In the genomic region with DNA sequence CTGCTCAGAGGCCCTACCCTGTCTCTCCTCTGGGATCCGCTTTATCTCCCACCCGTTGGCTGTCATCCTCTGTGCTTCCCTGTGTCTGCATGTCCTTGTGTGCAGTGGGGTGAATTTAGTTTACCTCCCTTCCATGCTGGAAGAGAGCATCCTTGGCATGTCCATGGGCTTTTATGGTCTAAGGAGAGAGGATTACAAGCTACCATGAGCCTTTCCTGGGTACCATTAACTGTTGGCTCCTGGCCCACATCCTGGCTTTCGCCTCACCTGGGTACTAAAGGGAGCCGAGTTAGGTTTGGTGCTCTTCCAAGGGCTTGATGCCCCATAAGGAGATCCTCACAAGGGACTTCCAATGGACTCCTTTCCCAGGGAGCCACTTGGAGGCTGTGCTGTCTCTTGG, we compare ENCODE assay signal across 12 mouse cellular contexts. TPM values are rescaled to one million over a fixed set of nuclear protein-coding genes. Genes with fewer than 3 reads are reported as not detected.
DNase-seq lines count a peak whose midpoint lies in the region; ATAC-seq and TF ChIP-seq lines count a peak whose summit lies in the region.
"Had no signal": no experiment of that assay in that cellular context is flagged by ENCODE, and none has a peak within 500 bp of the region (broad histone marks: within the 10 kb centered on the region; RNA-seq: fewer than 3 reads in every experiment).

No protein-coding gene starts in this region.

- 0 out of 2 replicates have a peak overlapping the region, but pooled peaks have one; percentile 41 for H3K4me3 ChIP-seq in heart, embryonic 10.5 days
- H3K4me3 ChIP-seq in layer of hippocampus, adult 2 months: no peak overlapping the region
- H3K4me3 ChIP-seq in cerebellum, adult 2 months (replicated peaks; ENCODE audit: insufficient read depth, low read depth, low read length): peak overlapping the region; percentile 88
- H3K4me3 ChIP-seq in embryonic facial prominence, embryonic 14.5 days (ENCODE audit: low read depth, low read length): 0 out of 2 replicates have a peak overlapping the region, but pooled peaks have one; percentile 0
- H3K4me3 ChIP-seq: hindbrain, embryonic 15.5 days; midbrain, embryonic 10.5 days had no signal

- H3K27ac ChIP-seq in heart, embryonic 10.5 days: no peak overlapping the region
- peak overlapping the region; percentile 62 for H3K27ac ChIP-seq in layer of hippocampus, adult 2 months
- peak overlapping the region; percentile 99 for H3K27ac ChIP-seq in cerebellum, adult 2 months (ENCODE audit: insufficient read depth, low read length)
- H3K27ac ChIP-seq in embryonic facial prominence, embryonic 14.5 days (replicated peaks; ENCODE audit: low read depth, low read length): no peak overlapping the region
- H3K27ac ChIP-seq: midbrain, embryonic 10.5 days had no signal

- no peaks in the 10 kb centered on the region for H3K9me3 ChIP-seq in heart, embryonic 10.5 days
- no peaks in the 10 kb centered on the region for H3K9me3 ChIP-seq in embryonic facial prominence, embryonic 14.5 days (ENCODE audit: control insufficient read depth, low read length)
- H3K9me3 ChIP-seq: hindbrain, embryonic 15.5 days; midbrain, embryonic 10.5 days had no signal

- intact Hi-C loops in heart, postnatal 10 days (cut with DNase I): no loop called here

- H3K4me2 ChIP-seq in embryonic facial prominence, embryonic 14.5 days (ENCODE audit: low read depth, low read length): peak overlapping the region; percentile 18; the same call in 1 of the 2 replicates
- H3K4me2 ChIP-seq: hindbrain, embryonic 15.5 days had no signal

- H3K4me1 ChIP-seq in heart, embryonic 10.5 days: peaks cover 55% of the 10 kb centered on the region
- H3K4me1 ChIP-seq in cerebellum, adult 2 months (ENCODE audit: control insufficient read depth, insufficient read depth, low read length): peaks cover 77% of the 10 kb centered on the region
- H3K4me1 ChIP-seq in embryonic facial prominence, embryonic 14.5 days (ENCODE audit: control insufficient read depth, insufficient read depth, low read length): peaks cover 3% of the 10 kb centered on the region; the same call in 1 of the 2 replicates

- 87% methylated on average over 4 of the region's 4 CpGs for WGBS in heart, embryonic 10.5 days
- 4% methylated on average over 4 of the region's 4 CpGs for WGBS in cerebellum, adult 2 months
- WGBS in embryonic facial prominence, embryonic 14.5 days: 73% methylated on average over 4 of the region's 4 CpGs

- TF ChIP-seq CTCF in layer of hippocampus, adult 2 months (conservative IDR thresholded peaks at IDR 0.05): no peak
- TF ChIP-seq CTCF in cerebellum, adult 2 months (IDR thresholded peaks at IDR 0.05; ENCODE audit: borderline replicate concordance, insufficient read depth, low read depth, low read length): no peak

- no peak for TF ChIP-seq POLR2A in cerebellum, adult 2 months (IDR thresholded peaks at IDR 0.05; ENCODE audit: borderline replicate concordance, insufficient read depth, low read length)

- DNase-seq in heart, embryonic 10.5 days (ENCODE audit: low spot score): no peak
- DNase-seq in heart, postnatal 10 days: no peak
- no peak for DNase-seq in layer of hippocampus, adult 2 months (ENCODE audit: low spot score in 2 of 2)
- no peak for DNase-seq in layer of hippocampus, adult 9-10 months (ENCODE audit: low spot score)
- DNase-seq in cerebellum, adult 2 months: peak; percentile 69 to 76
- no peak for DNase-seq in embryonic facial prominence, embryonic 14.5 days (ENCODE audit: low spot score)
- DNase-seq in layer of hippocampus, postnatal 10 days (ENCODE audit: low spot score in 2 of 2): no peak

- ATAC-seq in embryonic facial prominence, embryonic 14.5 days (ENCODE audit: low read depth): no peak
- ATAC-seq in megakaryocyte progenitor cell, adult 5-6 weeks (replicated peaks; ENCODE audit: poor library complexity): no peak

- no peaks in the 10 kb centered on the region for H3K27me3 ChIP-seq in heart, embryonic 10.5 days (ENCODE audit: insufficient read depth, poor library complexity, severe bottlenecking)
- H3K27me3 ChIP-seq in cerebellum, adult 2 months (ENCODE audit: control insufficient read depth, insufficient read depth, low read length): no peaks in the 10 kb centered on the region
- H3K27me3 ChIP-seq in embryonic facial prominence, embryonic 14.5 days (replicated peaks; ENCODE audit: control insufficient read depth, insufficient read depth, low read length): no peaks in the 10 kb centered on the region
- H3K27me3 ChIP-seq: hindbrain, embryonic 15.5 days had no signal

- H3K9ac ChIP-seq in embryonic facial prominence, embryonic 14.5 days (ENCODE audit: low read depth, low read length): no peak overlapping the region
- H3K9ac ChIP-seq: hindbrain, embryonic 15.5 days had no signal

- peaks cover 42% of the 10 kb centered on the region for H3K36me3 ChIP-seq in heart, embryonic 10.5 days
- peaks cover 26% of the 10 kb centered on the region for H3K36me3 ChIP-seq in embryonic facial prominence, embryonic 14.5 days (ENCODE audit: control insufficient read depth, insufficient read depth, low read length)

RNA-seq across cellular contexts. Expression of gene Arhgef7, which starts 53.1 kb away (rescaled TPM):
- polyA plus RNA-seq in heart, embryonic 10.5 days (2016; fragmentation: Nextera tagmentation; extraction: Ambion mirVana): 47.5 and 61.3 TPM in 2 replicates
- 100 to 1,000 TPM; 174 to 190 TPM for total RNA-seq in heart, postnatal 10 days (2021)
- total RNA-seq in layer of hippocampus, adult 2 months (2021): 100 to 1,000 TPM; 120 to 123 TPM
- polyA plus RNA-seq in cerebellum, adult 2 months (2012; rRNA removed): 134 and 151 TPM in 2 replicates
- 45.7 and 48.1 TPM in 2 replicates for polyA plus RNA-seq in embryonic facial prominence, embryonic 14.5 days (2014; fragmentation: Nextera tagmentation; extraction: Ambion mirVana)
- total RNA-seq in megakaryocyte progenitor cell, adult 5-6 weeks (2015): 26.4 and 32.3 TPM in 2 replicates
- 20.4 and 36.0 TPM in 2 replicates for total RNA-seq in megakaryocyte progenitor cell, adult 5-6 weeks (2017)
- total RNA-seq in layer of hippocampus, postnatal 10 days (2021): 100 to 1,000 TPM; 164 to 169 TPM

RNA-seq across cellular contexts. Expression of gene Tex29, which starts 59.6 kb away (rescaled TPM):
- not detected in 2 replicates for polyA plus RNA-seq in heart, embryonic 10.5 days (2016; fragmentation: Nextera tagmentation; extraction: Ambion mirVana)
- not detected for total RNA-seq in heart, postnatal 10 days (2021)
- total RNA-seq in layer of hippocampus, adult 2 months (2021): 1 to 10 TPM in 1 of 2 experiments, not detected in 1; 1.2 TPM
- not detected in 2 replicates for polyA plus RNA-seq in cerebellum, adult 2 months (2012; rRNA removed)
- polyA plus RNA-seq in embryonic facial prominence, embryonic 14.5 days (2014; fragmentation: Nextera tagmentation; extraction: Ambion mirVana): not detected in 2 replicates
- total RNA-seq in megakaryocyte progenitor cell, adult 5-6 weeks (2015): not detected in 2 replicates
- total RNA-seq in megakaryocyte progenitor cell, adult 5-6 weeks (2017): not detected in 2 replicates
- total RNA-seq in layer of hippocampus, postnatal 10 days (2021): 1 to 10 TPM in 1 of 2 experiments, not detected in 1; 1.3 TPM
- polyA plus RNA-seq: CD4-positive, CD25-positive, alpha-beta regulatory T cell, adult 4 months; spleen, adult 2 months had no signal

Comparison
In these comparisons a context has a peak if more than half of its experiments do, and no peak if none do; other contexts are left out.
1. DNase-seq: peak in cerebellum, adult 2 months (2 of 2); none in heart, embryonic 10.5 days (single experiment), heart, postnatal 10 days (0 of 2), layer of hippocampus, adult 2 months (0 of 2), layer of hippocampus, adult 9-10 months (single experiment), embryonic facial prominence, embryonic 14.5 days (single experiment) and layer of hippocampus, postnatal 10 days (0 of 2).
2. H3K27ac ChIP-seq: peak in layer of hippocampus, adult 2 months (single experiment) and cerebellum, adult 2 months (single experiment); none in heart, embryonic 10.5 days (single experiment) and embryonic facial prominence, embryonic 14.5 days (single experiment).